Mouse (Mus musculus): ENCODE measurements around the gene Macrod2.

DNA sequence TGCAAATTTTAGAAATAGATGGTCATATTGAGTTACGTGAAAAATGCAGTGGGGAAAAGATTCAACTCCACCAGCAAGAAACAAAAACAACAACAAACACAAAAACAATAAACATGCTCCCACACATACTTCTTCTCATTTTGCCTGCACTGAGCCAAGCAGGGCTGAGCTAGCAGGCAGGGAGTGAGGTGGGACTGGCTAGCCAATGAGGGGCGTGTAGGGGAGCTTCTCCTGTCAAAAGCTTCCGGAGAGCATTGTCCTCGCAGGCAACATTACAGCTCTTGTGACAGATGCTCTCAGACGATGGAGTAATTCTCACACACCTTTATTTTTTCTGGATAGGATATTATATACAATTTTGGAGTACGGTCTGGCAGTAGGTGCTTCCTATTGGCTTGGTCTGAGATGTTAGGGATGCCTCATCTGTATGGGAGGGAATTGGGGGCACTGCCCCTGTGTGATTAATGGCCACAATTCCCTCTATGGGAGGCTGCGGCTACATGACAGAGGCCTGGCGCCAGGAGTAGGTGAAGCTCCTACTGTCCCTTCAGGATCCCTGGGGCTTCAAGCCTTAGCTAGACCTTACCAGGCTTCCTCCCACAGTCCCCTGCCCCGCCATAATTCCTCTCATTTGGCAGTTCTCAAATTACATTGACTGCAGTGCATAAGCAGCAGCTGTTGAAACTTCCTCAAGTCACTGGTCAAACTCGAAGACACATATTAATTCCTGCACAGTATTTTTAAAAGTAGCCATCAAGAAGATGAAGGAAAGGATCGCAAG, 1491.8 kb downstream of the Macrod2 start:
- TF ChIP-seq CTCF (IDR thresholded peaks at IDR 0.05; ENCODE audit: control insufficient read depth, insufficient read depth, insufficient read length) (no peak), USF1 (IDR thresholded peaks at IDR 0.05; ENCODE audit: low read depth) (no peak)

All from C2C12 (cell line).